Mouse (Mus musculus) layer of hippocampus, postnatal 25 days (tissue): Measurements from ENCODE around the gene Dtnb. TPM values are rescaled to one million over a fixed set of nuclear protein-coding genes. Genes with fewer than 3 reads are reported as not detected.
A peak's percentile ranks its signal among the peaks of the same experiment; 100 is the strongest.
"Not testable (repeated sequence)": the region's sequence is repeated elsewhere in the genome, so short reads cannot be mapped to it uniquely, and the experiment has no call there.

Experiments used
- DNase-seq, 2 experiments: peaks; one replicate each; pipeline ENCODE4 v3.0.0; 2022; ENCODE audit warnings: mixed read lengths in 2 of 2, low spot score in 1 of 2; ENCODE audit errors: extremely low spot score in 1 of 2
- total RNA-seq, 2 experiments: library from RNA; stranded (reverse); gene quantifications; 2 replicates each; pipeline ENCODE4 v1.2.3; 2021

The Dtnb gene
- total RNA-seq, 2 experiments from 2014 or later: 114 to 118 TPM

- DNase-seq: no peak
Observed at GRCm38 (mm10) chr12:3657786-3658185, 85.6 kb downstream of the Dtnb start.

GRCm38 (mm10) chr12:3659554-3660311, 87.6 kb downstream of the Dtnb start:
- no peak for DNase-seq

- peak in 1 of 2 experiments; percentile 34 for DNase-seq
Observed at GRCm38 (mm10) chr12:3660985-3661635, 88.9 kb downstream of the Dtnb start.

GRCm38 (mm10) chr12:3662660-3663059, 90.5 kb downstream of the Dtnb start:
- DNase-seq: no peak

DNA sequence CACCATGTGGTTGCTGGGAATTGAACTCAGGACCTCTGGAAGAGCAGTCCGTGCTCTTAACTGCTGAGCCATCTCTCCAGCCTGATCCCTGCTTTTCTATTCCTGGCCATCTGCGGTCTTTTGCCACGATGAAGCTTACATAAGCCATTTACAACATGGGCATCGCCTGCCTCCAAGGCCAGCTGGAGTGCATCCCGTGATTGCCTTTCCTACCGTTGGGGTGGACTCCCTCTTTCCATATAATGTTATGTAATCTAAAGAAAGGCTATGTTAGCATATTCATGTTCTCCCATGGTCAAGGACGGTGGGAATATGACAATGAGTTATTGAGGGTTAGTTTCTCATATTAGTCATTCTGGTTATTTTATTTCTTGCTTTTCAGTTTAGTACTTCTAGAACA, 91.2 kb downstream of the Dtnb start:
- no peak for DNase-seq

DNA sequence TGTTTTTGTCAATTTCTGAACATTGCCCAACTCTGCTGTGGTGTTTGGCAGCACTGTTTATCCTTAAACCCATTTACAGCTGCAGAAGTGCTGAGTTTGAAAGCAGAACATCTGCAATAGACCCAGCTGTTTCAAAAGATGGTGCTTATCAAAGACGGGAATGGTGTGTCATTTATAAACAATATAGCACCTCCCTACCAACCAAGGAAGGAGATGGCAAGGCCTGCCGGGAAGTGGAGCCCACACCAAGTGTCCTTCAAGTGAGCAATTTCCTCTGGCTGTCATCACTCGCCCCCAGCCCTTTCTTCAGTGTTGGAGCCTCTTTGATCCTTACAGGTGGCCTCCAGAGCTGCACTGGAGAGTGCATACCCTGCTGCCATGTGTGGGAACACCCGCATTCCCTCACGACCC, 97.8 kb downstream of the Dtnb start:
- DNase-seq: no peak

- no peak for DNase-seq
Observed at GRCm38 (mm10) chr12:3671117-3671516, 98.9 kb downstream of the Dtnb start.

GRCm38 (mm10) chr12:3672786-3673185, 100.6 kb downstream of the Dtnb start:
- no peak for DNase-seq

- no peak for DNase-seq
Observed at GRCm38 (mm10) chr12:3673886-3674285, 101.7 kb downstream of the Dtnb start.

- peak; percentile 33 to 47 for DNase-seq
Observed at GRCm38 (mm10) chr12:3674913-3675312, 102.7 kb downstream of the Dtnb start.

- DNase-seq: no peak
Observed at GRCm38 (mm10) chr12:3680721-3681120, 108.5 kb downstream of the Dtnb start.

DNA sequence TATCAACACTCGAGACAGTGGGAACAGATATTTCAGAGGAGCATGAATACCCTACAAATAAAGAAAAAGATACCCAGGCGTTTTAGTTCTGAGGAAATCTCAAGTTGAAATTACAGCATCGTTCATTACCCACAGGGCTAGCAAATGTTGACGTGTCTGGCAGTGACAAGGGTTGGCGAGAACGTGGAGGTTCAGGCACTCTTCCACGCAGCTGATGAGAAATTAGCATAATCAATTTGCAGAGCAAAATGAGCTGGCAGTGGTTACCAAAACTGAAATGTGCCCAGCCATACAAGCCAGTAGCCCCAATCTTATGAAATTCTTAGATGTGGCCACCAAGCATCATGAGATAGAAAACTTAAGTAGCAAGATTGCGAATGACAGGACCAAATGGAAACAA, 110.9 kb downstream of the Dtnb start:
- no peak for DNase-seq

DNA sequence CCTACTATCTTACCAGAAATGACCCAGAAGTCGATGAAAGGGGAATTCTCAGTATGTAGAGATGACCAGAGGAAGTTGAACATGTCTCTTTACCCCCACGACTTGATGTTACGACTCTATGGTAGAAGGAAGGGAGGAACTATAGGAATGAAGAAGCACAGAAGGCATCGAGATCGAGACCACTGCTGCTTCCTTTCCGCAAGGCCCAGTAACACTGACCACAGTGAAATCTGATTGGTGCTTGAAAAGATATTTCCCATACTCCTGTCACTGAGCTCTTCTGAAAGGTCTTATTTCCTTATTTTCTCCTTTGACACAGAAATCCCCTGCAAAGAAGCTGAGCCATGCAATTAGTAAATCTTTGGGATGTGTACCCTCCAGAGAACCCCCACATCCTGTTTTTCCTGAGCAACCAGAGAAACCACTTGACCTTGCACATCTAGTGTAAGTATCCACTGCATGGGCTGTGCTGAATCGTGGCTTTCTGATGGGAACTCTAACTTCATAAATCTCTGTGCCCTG, 114.3 kb downstream of the Dtnb start:
- no peak for DNase-seq

- not testable (repeated sequence) for DNase-seq
Observed at GRCm38 (mm10) chr12:3690926-3691529, 118.8 kb downstream of the Dtnb start.

DNA sequence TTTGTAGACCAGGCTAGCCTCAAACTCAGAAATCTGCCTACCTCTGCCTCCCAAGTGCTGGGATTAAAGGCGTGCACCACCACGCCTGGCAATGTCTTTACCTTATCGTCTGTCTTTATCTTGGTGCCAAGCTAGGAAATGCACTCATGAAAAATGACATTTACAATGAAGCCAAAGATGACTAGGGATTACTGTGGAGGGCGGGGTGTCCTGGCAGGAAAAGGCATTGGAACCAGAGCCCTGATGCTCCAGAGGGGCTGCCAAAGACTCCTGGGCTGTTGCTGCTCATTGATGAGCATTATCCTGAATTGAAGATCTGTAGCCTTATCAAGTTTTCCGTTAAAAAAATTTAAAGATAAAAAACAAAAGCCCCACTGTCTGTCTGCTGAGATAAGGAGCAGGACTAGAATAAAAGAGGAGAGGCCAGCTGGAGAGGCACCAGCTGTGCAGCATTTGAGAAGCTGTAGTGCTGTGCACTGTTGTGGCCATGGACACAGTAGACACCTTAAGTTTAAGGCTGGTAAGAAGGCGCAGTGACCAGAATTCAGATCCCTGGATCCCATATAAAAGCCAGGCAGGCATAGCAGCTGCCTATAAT, 120.7 kb downstream of the Dtnb start:
- no peak for DNase-seq

- DNase-seq: no peak
Observed at GRCm38 (mm10) chr12:3695741-3696501, 123.7 kb downstream of the Dtnb start.

DNA sequence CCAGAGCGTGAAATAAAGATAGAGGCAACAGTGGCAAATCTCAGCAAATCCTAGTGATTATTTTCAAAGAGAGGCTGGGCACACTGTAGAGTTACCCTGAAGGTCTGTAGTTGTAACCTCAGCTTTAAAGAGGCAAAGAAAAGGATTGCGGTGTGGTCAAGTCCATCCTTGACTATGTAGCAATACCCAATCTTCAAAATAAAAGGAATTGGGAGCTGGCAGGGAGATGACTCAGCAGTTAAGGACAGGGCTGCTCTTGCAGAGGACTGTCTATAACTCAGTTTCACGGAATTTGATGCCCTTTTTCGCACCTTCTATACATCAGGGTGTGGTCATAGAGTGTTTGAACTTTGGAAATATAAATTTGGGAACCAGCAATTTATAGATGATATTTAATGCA, 128.3 kb downstream of the Dtnb start:
- no peak for DNase-seq

GRCm38 (mm10) chr12:3702903-3703302, 130.7 kb downstream of the Dtnb start:
- no peak for DNase-seq

- DNase-seq: no peak
Observed at GRCm38 (mm10) chr12:3719151-3719721, 147.1 kb downstream of the Dtnb start.

DNA sequence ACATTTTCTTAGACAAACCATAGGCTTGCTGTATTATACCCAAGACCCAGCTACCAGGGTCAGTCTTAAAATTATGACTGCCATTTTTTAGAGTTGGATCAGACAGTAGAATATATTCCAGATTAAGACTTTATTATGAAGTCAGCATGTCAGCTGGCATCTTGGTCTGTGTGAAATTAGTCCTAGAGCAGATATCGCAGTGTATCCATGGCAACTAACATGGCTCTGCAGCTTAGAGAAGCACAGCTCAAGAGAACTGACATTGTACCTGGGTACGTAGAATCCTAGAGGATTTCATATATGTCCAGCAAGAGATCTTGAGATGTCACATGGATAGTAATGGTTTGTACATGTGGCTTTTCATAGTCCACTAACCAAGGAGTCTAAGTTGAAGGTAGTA, 148.3 kb downstream of the Dtnb start:
- no peak for DNase-seq
